Comparison of ENCODE assay signal across 17 mouse cellular contexts in the genomic region with DNA sequence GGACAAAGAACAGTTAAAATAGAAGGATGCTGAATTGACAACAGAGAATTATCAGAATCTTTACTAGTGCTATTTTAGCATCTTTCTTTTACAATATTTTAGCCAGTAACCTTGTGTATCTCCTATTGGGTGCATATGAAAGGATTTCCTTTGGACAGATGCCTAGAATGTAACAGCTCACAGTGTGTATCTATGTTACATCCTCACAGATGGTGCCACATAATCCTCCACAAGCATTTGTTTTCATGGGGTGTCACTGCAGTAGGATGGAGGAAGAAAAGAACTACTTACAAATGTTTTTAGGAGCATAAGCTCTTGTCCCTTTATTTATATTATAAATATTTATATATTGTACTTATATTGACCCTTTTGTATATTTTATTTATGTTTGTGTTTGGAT.
DNase-seq lines count a peak whose midpoint lies in the region; ATAC-seq and TF ChIP-seq lines count a peak whose summit lies in the region.
"Had no signal": no experiment of that assay in that cellular context is flagged by ENCODE, and none has a peak within 500 bp of the region (broad histone marks: within the 10 kb centered on the region; RNA-seq: fewer than 3 reads in every experiment).

No protein-coding gene starts in this region.

- no peak overlapping the region for H3K4me2 ChIP-seq in forebrain, embryonic 15.5 days (replicated peaks)
- H3K4me2 ChIP-seq in lung, embryonic 14.5 days: no peak overlapping the region
- no peak overlapping the region for H3K4me2 ChIP-seq in forebrain, embryonic 16.5 days (ENCODE audit: low read length)
- no peak overlapping the region for H3K4me2 ChIP-seq in heart, embryonic 11.5 days
- H3K4me2 ChIP-seq: embryonic facial prominence, embryonic 12.5 days; limb, embryonic 13.5 days; liver, embryonic 13.5 days; midbrain, embryonic 15.5 days had no signal

- no peak overlapping the region for H3K27ac ChIP-seq in forebrain, embryonic 15.5 days (replicated peaks)
- H3K27ac ChIP-seq in forebrain, embryonic 10.5 days: no peak overlapping the region
- H3K27ac ChIP-seq in lung, embryonic 14.5 days (ENCODE audit: low read depth): no peak overlapping the region
- H3K27ac ChIP-seq in forebrain, embryonic 16.5 days (ENCODE audit: low read length): no peak overlapping the region
- no peak overlapping the region for H3K27ac ChIP-seq in heart, embryonic 11.5 days (ENCODE audit: low read depth, low read length)
- H3K27ac ChIP-seq: embryonic facial prominence, embryonic 12.5 days; limb, embryonic 13.5 days; liver, embryonic 13.5 days; midbrain, embryonic 15.5 days had no signal

- H3K4me3 ChIP-seq in forebrain, embryonic 15.5 days: no peak overlapping the region
- H3K4me3 ChIP-seq in forebrain, embryonic 10.5 days: no peak overlapping the region
- no peak overlapping the region for H3K4me3 ChIP-seq in lung, embryonic 14.5 days (ENCODE audit: low read depth, low read length)
- no peak overlapping the region for H3K4me3 ChIP-seq in forebrain, embryonic 16.5 days (replicated peaks; ENCODE audit: low read length)
- no peak overlapping the region for H3K4me3 ChIP-seq in heart, embryonic 11.5 days (ENCODE audit: low read depth, low read length)
- H3K4me3 ChIP-seq: embryonic facial prominence, embryonic 12.5 days; limb, embryonic 13.5 days; liver, embryonic 13.5 days; midbrain, embryonic 15.5 days had no signal

- peaks cover 9% of the 10 kb centered on the region for H3K4me1 ChIP-seq in forebrain, embryonic 15.5 days
- no peaks in the 10 kb centered on the region for H3K4me1 ChIP-seq in forebrain, embryonic 10.5 days
- H3K4me1 ChIP-seq in lung, embryonic 14.5 days (ENCODE audit: insufficient read depth): no peaks in the 10 kb centered on the region
- peaks cover 4% of the 10 kb centered on the region for H3K4me1 ChIP-seq in forebrain, embryonic 16.5 days (replicated peaks; ENCODE audit: control insufficient read depth, insufficient read depth, low read length)
- no peaks in the 10 kb centered on the region for H3K4me1 ChIP-seq in heart, embryonic 11.5 days (ENCODE audit: control insufficient read depth, insufficient read depth, low read length)
- H3K4me1 ChIP-seq: embryonic facial prominence, embryonic 12.5 days; limb, embryonic 13.5 days; liver, embryonic 13.5 days had no signal

- no peak overlapping the region for H3K9ac ChIP-seq in forebrain, embryonic 15.5 days (replicated peaks)
- H3K9ac ChIP-seq in lung, embryonic 14.5 days: no peak overlapping the region
- H3K9ac ChIP-seq in forebrain, embryonic 16.5 days (replicated peaks; ENCODE audit: low read depth, low read length): no peak overlapping the region
- H3K9ac ChIP-seq in heart, embryonic 11.5 days (ENCODE audit: low read depth, low read length): no peak overlapping the region
- H3K9ac ChIP-seq: embryonic facial prominence, embryonic 12.5 days; limb, embryonic 13.5 days; liver, embryonic 13.5 days; midbrain, embryonic 15.5 days had no signal

- no peaks in the 10 kb centered on the region for H3K27me3 ChIP-seq in forebrain, embryonic 15.5 days
- H3K27me3 ChIP-seq in forebrain, embryonic 10.5 days (ENCODE audit: poor library complexity, severe bottlenecking): no peaks in the 10 kb centered on the region
- no peaks in the 10 kb centered on the region for H3K27me3 ChIP-seq in lung, embryonic 14.5 days (ENCODE audit: insufficient read depth, low read length)
- no peaks in the 10 kb centered on the region for H3K27me3 ChIP-seq in forebrain, embryonic 16.5 days (replicated peaks; ENCODE audit: control insufficient read depth, insufficient read depth, low read length)
- no peaks in the 10 kb centered on the region for H3K27me3 ChIP-seq in heart, embryonic 11.5 days (ENCODE audit: control insufficient read depth, insufficient read depth, low read length)
- H3K27me3 ChIP-seq: embryonic facial prominence, embryonic 12.5 days; limb, embryonic 13.5 days; liver, embryonic 13.5 days; midbrain, embryonic 15.5 days had no signal

- TF ChIP-seq POLR2A in brain, embryonic 14.5 days (IDR thresholded peaks at IDR 0.05; ENCODE audit: borderline replicate concordance, extremely low read depth, insufficient read depth, insufficient read length, poor library complexity, severe bottlenecking): no peak

- no peaks in the 10 kb centered on the region for H3K9me3 ChIP-seq in forebrain, embryonic 15.5 days
- H3K9me3 ChIP-seq in forebrain, embryonic 10.5 days: no peaks in the 10 kb centered on the region
- H3K9me3 ChIP-seq in lung, embryonic 14.5 days (ENCODE audit: low read depth, low read length): no peaks in the 10 kb centered on the region
- H3K9me3 ChIP-seq in forebrain, embryonic 16.5 days (ENCODE audit: control insufficient read depth, low read length): no peaks in the 10 kb centered on the region
- H3K9me3 ChIP-seq in heart, embryonic 11.5 days (replicated peaks; ENCODE audit: control insufficient read depth, low read length): no peaks in the 10 kb centered on the region
- H3K9me3 ChIP-seq: embryonic facial prominence, embryonic 12.5 days; limb, embryonic 13.5 days; liver, embryonic 13.5 days; midbrain, embryonic 15.5 days had no signal

- no peak for TF ChIP-seq CTCF in lung, embryonic 14.5 days (IDR thresholded peaks at IDR 0.05; ENCODE audit: low read depth)
- no peak for TF ChIP-seq CTCF in brain, embryonic 14.5 days (IDR thresholded peaks at IDR 0.05; ENCODE audit: borderline replicate concordance, extremely low read depth, insufficient read depth, insufficient read length)

- ATAC-seq in forebrain, embryonic 15.5 days (replicated peaks): peak; percentile 89
- ATAC-seq in lung, embryonic 14.5 days (ENCODE audit: insufficient read depth): peak; percentile 89; the same call in 1 of the 2 replicates
- ATAC-seq in forebrain, embryonic 16.5 days: peak; percentile 91
- ATAC-seq in heart, embryonic 11.5 days (replicated peaks; ENCODE audit: insufficient number of reproducible peaks, low FRiP score, low TSS enrichment): no peak
- ATAC-seq: midbrain, embryonic 15.5 days had no signal

- H3K36me3 ChIP-seq in forebrain, embryonic 15.5 days: no peaks in the 10 kb centered on the region
- H3K36me3 ChIP-seq in forebrain, embryonic 10.5 days (replicated peaks): no peaks in the 10 kb centered on the region
- H3K36me3 ChIP-seq in lung, embryonic 14.5 days (ENCODE audit: insufficient read depth): no peaks in the 10 kb centered on the region
- H3K36me3 ChIP-seq in forebrain, embryonic 16.5 days (ENCODE audit: control insufficient read depth, insufficient read depth): no peaks in the 10 kb centered on the region
- no peaks in the 10 kb centered on the region for H3K36me3 ChIP-seq in heart, embryonic 11.5 days (ENCODE audit: control insufficient read depth, insufficient read depth, low read length)
- H3K36me3 ChIP-seq: embryonic facial prominence, embryonic 12.5 days; limb, embryonic 13.5 days; liver, embryonic 13.5 days; midbrain, embryonic 15.5 days had no signal

- DNase-seq in forebrain, embryonic 10.5 days (ENCODE audit: extremely low spot score, low spot score): no peak
- DNase-seq in lung, embryonic 14.5 days: peak; percentile 59
- no peak for DNase-seq in lung, postnatal 25 days (ENCODE audit: low spot score)
- peak; percentile 86 for DNase-seq in brain, embryonic 14.5 days (ENCODE audit: low read depth)
- DNase-seq: adrenal gland, adult 8-10 months; cerebellum, adult 11-12 months; gastrocnemius, postnatal 36 days; kidney, adult 9 months; kidney, postnatal 25 days; liver, embryonic 13.5 days; right cerebral cortex, postnatal 4 days had no signal

Comparison
In these comparisons a context has a peak if more than half of its experiments do, and no peak if none do; other contexts are left out.
1. DNase-seq: peak in lung, embryonic 14.5 days (single experiment) and brain, embryonic 14.5 days (single experiment); none in forebrain, embryonic 10.5 days (single experiment) and lung, postnatal 25 days (single experiment).